Mouse (Mus musculus) liver, adult 2 months (tissue): ENCODE results near the gene Hacd4.

Source experiments
- CTCF ChIP-seq: fragments of 200-500 bp; IDR thresholded peaks from 2 replicates; pipeline ENCODE4 v1.5.1; 2011; ENCODE audit warnings: low read depth, low read length, control low read depth
- POLR2A ChIP-seq: fragments of 200-500 bp; IDR thresholded peaks from 2 replicates; pipeline ENCODE4 v1.6.1; 2011; ENCODE audit warnings: low read length, control low read depth; ENCODE audit not compliant: insufficient read depth; ENCODE audit errors: extremely low read depth

GRCm38 (mm10) chr4:88406887-88407696, 31.6 kb downstream of the Hacd4 start:
- no peak for TF ChIP-seq CTCF
- TF ChIP-seq POLR2A, result no peak
